Mouse (Mus musculus) megakaryocyte-erythroid progenitor cell, adult 5-6 weeks (primary cell): ENCODE measurements at regions not wholly inside any gene's neighbourhood (a gene's known extent, or its start where the extent isn't known, plus 50 kb on each side); places are given as distances from the start of the nearest gene placed in this dataset.

Experiments used
- ATAC-seq: replicated peaks from 2 replicates; pipeline ENCODE4 v1.8.0; 2016; ENCODE audit warnings: mild to moderate bottlenecking, inconsistent platforms; ENCODE audit not compliant: severe bottlenecking, poor library complexity, low FRiP score, low TSS enrichment

- ATAC-seq: no peak
Measured at GRCm38 (mm10) chr2:170259662-170260457, 112.0 kb upstream of the Zfp217 start.

- ATAC-seq: no peak
Measured at GRCm38 (mm10) chr2:170258367-170258766, 110.5 kb upstream of the Zfp217 start.

- ATAC-seq: 0 out of 2 replicates have a peak, but pooled peaks have one; percentile 46
Measured at GRCm38 (mm10) chr2:170257671-170258235, 109.8 kb upstream of the Zfp217 start.

- no peak for ATAC-seq
Measured at GRCm38 (mm10) chr2:170255997-170256396, 108.1 kb upstream of the Zfp217 start.

GRCm38 (mm10) chr2:170255533-170255932 lies 107.6 kb upstream of the Zfp217 start:
- no peak for ATAC-seq

- ATAC-seq: no peak
Measured at GRCm38 (mm10) chr2:170253681-170254440, 106.0 kb upstream of the Zfp217 start.

GRCm38 (mm10) chr2:170252255-170253034 lies 104.5 kb upstream of the Zfp217 start:
- peak; percentile 83 for ATAC-seq

- ATAC-seq: no peak
Measured at GRCm38 (mm10) chr2:170250680-170251079, 102.8 kb upstream of the Zfp217 start.

GRCm38 (mm10) chr2:170247702-170248445 lies 100.0 kb upstream of the Zfp217 start:
- ATAC-seq: no peak

GRCm38 (mm10) chr2:170245637-170246341 lies 97.9 kb upstream of the Zfp217 start:
- ATAC-seq: no peak

GRCm38 (mm10) chr2:170244108-170244507 lies 96.2 kb upstream of the Zfp217 start:
- ATAC-seq: no peak

- peak; percentile 70 for ATAC-seq
Measured at GRCm38 (mm10) chr2:170237959-170238358, 90.1 kb upstream of the Zfp217 start.

- ATAC-seq: no peak
Measured at GRCm38 (mm10) chr2:170233426-170233825, 85.5 kb upstream of the Zfp217 start.

- peak; percentile 35; the same call in 1 of the 2 replicates for ATAC-seq
Measured at GRCm38 (mm10) chr2:170229461-170230080, 81.7 kb upstream of the Zfp217 start.

- ATAC-seq: no peak
Measured at GRCm38 (mm10) chr2:170228318-170228994, 80.6 kb upstream of the Zfp217 start.

- ATAC-seq: no peak
Measured at GRCm38 (mm10) chr2:170223872-170224271, 76.0 kb upstream of the Zfp217 start.

GRCm38 (mm10) chr2:170222819-170223218 lies 74.9 kb upstream of the Zfp217 start:
- peak; percentile 79 for ATAC-seq
